Mouse (Mus musculus) mature B cell (primary cell): ENCODE data around the gene D430041D05Rik.

Experiments used
- in situ Hi-C: fragments of 300-500 bp; cut with MboI; formaldehyde crosslinking; loops from 2 replicates; pipeline ENCODE4 v1.14.3; 2019

The D430041D05Rik gene

DNA sequence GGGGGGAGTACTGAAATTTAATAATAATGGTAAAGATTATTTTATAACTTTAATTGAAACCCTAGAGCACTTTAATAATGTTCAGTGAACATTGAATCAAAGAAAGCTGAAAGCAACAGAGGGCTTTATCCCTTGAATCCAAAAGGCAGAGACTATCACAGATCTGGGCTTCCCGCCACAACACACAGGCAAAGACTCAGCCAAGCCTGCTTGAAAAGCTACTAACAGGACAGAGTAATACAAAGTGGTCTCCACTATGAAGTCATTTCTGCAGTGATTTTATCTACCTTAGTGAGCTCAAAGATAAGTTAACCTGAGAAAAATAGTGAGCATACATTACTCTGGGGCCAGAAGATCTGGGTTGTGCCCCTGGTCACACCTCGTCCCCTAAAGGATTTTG lies 128.0 kb downstream of the D430041D05Rik start:
- in situ Hi-C loops = no loop called here

GRCm38 (mm10) chr2:104267049-104267448 lies 143.8 kb downstream of the D430041D05Rik start:
- in situ Hi-C loops = no loop called here

DNA sequence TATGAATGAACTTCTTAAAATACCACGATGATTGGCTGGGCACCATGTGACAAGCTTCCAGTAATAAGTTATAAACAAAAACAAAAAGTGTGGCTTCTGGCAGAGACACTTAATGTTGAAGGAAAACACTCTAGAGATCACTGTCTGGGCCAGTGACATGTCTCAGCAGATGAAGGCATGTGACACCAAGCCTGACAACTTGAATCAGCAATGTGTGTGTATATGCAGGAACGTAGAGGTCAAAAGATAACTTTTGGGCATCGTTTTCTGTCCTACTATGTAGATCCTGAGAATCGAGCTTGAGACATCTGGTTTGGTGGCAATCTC lies 149.1 kb downstream of the D430041D05Rik start:
- in situ Hi-C loops = no loop called here

- in situ Hi-C loops = no loop called here
Observed at GRCm38 (mm10) chr2:104260920-104261740, 149.7 kb downstream of the D430041D05Rik start.

DNA sequence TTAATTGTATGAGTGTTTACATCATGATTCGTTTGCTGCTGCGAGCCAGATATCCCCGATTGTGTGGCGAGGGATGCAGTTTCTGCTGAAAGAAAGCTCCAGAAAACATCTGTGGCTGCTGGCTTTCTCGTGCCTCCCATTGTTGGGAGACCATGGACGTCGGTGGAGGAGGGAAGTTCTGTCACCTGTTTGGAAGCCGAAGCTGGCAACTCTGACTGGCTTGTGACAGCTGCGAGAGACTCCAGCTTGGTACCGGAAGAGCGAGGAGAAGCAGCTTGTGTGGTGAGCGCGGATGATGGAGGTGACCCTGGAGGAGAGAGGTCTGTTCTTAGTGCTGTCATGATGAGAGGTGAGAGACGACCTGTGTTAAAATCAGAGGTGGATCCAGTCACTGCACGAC lies 154.2 kb downstream of the D430041D05Rik start:
- in situ Hi-C loops = no loop called here

DNA sequence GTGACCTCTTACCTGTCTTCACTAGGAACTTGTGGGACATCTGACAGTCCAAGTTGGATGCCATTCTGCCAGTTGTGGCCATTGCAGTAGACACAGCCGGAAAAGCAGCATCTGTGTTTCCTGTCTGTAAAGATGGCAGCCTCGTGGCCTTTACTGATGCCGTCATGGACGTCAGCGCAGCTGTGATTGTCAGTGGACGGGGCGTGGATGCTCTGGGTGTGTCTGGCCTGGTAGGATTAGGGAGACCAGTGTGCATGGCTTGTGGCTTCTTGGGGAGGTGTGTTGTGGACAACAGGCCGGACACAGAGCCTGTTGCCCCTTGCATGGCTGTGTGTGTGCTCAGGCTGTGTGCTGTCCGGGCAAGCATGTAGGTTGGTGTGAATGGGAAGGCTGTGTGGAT lies 155.9 kb downstream of the D430041D05Rik start:
- in situ Hi-C loops = no loop called here

GRCm38 (mm10) chr2:104253341-104253740 lies 157.5 kb downstream of the D430041D05Rik start:
- in situ Hi-C loops = no loop called here

- in situ Hi-C loops = no loop called here
Observed at GRCm38 (mm10) chr2:104251647-104252046, 159.2 kb downstream of the D430041D05Rik start.

- in situ Hi-C loops = no loop called here
Observed at GRCm38 (mm10) chr2:104249856-104250255, 161.0 kb downstream of the D430041D05Rik start.

DNA sequence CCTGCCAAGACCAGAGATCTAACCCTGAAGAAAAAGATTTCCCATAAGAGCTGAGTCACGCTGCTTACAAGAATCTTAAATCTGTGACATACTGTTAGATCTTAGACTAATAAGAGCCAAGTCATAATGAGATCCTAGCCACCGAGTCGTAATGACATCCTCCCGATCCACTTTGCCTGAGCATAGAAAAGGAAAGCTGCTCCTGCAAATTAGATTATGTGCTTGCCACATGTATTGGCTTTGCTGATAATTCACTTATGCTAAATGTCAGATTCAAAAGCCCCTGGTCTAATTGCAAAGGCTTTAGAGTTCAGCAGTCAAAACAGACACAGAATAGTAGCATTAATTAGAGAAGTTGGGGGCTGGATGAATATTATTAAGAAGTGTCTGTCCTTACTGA lies 164.0 kb downstream of the D430041D05Rik start:
- in situ Hi-C loops = no loop called here

DNA sequence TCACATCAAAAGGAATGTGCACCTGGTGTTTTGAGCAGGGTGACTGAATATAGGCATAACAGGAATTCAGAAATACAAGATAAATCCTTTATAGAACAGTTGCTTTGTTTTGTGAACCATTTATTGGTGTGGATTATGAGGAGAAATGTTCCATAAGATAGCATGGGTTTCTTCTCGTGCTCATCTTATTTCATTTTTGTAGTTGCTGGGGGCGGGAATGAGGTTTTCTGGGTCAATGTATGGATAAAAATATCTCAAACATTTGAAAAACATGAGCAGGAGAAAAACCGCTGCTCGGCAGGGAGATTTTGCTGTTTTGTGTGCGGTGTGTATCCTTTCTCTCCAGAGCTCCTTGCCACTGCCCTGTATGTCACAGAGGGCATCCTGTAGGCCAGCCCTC lies 168.8 kb downstream of the D430041D05Rik start:
- in situ Hi-C loops = no loop called here

- in situ Hi-C loops = no loop called here
Observed at GRCm38 (mm10) chr2:104237141-104237540, 173.7 kb downstream of the D430041D05Rik start.

DNA sequence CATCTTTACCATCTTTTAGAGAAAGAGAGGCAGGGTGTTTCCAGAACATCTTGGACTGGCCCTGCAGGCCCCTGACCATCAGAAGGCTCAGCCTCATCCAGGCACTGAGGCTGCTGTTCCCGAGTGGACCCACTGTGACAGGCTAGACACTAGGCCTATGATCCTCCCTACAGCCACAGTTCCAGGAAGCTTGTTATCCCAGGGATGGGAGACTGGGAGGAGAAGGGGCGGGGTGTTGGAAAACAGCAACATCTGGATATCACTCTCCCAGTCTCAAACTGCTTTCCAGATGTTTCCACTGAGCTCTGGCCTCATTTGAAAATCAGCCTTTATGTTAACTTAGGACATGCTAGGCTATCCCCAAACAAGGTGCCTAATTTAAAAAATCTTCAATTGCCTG lies 180.4 kb downstream of the D430041D05Rik start:
- in situ Hi-C loops = no loop called here

DNA sequence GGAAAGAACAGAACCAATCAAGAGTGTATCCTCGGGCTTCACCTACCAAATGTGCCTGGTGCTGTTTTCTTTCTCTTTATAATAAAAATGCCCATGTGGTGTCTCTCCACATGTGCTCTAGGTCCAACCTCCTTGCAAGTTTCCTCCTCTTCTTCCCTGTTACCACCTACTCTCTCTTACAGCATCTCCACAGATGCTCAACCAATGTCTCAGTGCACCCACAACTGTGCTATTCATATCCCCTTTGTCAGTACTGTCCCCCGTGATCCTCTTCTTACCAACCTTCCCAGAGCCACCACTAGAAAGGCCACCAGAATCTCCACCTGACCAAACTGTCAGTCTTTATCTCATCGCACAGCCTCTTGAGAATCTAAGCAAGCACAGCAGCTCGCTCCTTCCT lies 184.8 kb downstream of the D430041D05Rik start:
- in situ Hi-C loops = no loop called here

GRCm38 (mm10) chr2:104219733-104220391 lies 191.0 kb downstream of the D430041D05Rik start:
- in situ Hi-C loops = no loop called here

GRCm38 (mm10) chr2:104218588-104219065 lies 192.2 kb downstream of the D430041D05Rik start:
- in situ Hi-C loops = no loop called here

DNA sequence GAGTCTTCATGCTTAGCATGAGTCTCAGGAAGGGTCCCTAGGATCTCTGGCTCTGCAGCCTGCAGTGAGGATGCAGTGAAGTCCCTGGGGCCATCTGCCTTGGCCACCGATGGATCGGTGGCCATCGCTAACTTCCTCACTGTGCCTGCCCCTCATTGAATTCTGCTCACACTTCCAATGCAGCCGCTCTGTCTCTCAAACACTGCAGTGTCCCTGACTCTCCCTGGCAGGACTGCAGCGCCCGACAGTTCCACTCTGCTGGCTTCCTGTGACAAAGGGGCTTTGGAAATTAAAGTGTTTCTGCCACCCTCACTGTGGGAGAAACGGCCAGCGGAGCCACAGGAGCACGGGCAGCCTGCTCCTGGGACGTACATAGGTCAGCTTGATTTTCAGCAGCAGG lies 192.7 kb downstream of the D430041D05Rik start:
- in situ Hi-C loops = no loop called here

DNA sequence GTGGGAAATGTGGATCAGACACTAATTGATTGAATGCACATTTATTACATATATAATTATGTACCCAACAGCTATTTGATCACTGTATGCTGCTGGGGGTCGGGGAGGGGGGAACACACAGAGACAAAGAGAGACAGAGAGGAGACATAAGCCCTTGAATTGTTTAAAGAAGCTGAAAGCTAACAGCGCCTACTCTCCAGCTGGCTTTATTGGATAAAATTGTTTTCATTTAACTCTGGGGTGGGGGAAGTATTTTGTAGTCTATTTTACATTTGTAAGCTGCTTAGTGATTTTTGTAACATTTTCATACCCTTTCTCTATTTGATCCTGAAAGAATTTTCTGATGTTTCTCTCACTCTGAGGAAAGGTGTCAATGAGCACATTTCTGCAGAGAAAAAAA lies 201.4 kb downstream of the D430041D05Rik start:
- in situ Hi-C loops = no loop called here

- in situ Hi-C loops = no loop called here
Observed at GRCm38 (mm10) chr2:104208415-104208814, 202.4 kb downstream of the D430041D05Rik start.

GRCm38 (mm10) chr2:104207948-104208347 lies 202.9 kb downstream of the D430041D05Rik start:
- in situ Hi-C loops = no loop called here

DNA sequence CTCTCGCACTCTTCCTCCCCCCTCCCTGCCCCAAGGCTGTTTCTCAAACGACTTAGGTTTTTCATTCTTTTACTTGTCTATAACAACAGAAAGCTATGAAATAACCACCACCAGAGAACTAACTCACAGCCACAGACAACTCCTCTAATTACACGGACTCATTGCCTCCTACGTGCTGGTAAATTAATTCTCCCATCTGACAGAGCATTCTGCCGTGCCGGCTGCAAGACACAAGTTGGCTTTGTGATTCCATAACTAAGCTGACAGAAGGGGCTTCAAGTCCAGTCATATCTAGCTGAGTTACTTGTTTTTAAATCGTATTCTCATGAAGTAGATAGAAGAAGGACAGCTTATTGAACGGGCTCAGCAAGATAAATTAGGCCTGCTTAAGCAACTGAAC lies 205.2 kb downstream of the D430041D05Rik start:
- in situ Hi-C loops = no loop called here

DNA sequence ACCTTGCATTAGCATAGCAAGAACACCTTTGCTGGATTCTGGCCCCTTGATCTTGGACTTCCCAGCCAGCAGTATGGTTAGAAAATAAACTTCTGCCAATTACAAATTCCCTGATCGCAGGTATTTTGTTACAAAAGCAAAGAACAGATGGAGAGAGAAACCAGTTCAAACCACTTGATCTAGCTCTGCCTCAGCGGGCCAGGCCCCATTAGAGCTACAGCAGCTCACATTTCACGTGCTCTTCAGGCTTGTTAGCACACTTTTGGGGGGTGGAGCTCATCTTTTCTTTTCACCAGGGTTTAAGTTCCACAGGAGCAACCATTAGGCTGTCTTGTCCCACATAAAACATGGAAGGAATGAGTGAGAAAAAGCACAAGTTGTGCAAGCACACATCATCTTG lies 210.6 kb downstream of the D430041D05Rik start:
- in situ Hi-C loops = no loop called here

DNA sequence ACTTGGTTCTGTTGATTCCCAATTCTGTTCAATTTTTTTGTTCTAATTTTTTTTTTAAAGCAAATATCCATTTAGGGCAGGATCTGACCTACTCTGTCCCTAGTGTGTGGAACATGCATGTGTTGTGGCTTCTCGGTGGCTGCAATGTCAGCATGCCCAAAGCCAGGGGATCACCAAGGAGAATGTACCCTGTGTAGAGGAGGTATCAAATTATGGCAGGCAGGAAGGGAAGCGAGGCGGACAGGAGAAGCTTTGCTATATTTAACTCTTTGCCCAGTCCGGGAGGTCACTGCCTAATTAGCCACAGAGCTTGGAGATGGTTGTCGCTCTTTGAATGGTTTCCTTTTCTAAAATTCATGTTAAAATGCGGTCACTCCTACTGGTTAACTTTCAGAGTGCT lies 212.6 kb downstream of the D430041D05Rik start:
- in situ Hi-C loops = no loop called here
